Mouse (Mus musculus): ENCODE measurements around the gene Naip1. TPM values are rescaled to one million over a fixed set of nuclear protein-coding genes. Genes with fewer than 3 reads are reported as not detected.
"Not testable (repeated sequence)": the region's sequence is repeated elsewhere in the genome, so short reads cannot be mapped to it uniquely, and the experiment has no call there.

Naip1 gene
- polyA plus RNA-seq, 1 experiment from 2014 or later = 0.15 TPM

DNA sequence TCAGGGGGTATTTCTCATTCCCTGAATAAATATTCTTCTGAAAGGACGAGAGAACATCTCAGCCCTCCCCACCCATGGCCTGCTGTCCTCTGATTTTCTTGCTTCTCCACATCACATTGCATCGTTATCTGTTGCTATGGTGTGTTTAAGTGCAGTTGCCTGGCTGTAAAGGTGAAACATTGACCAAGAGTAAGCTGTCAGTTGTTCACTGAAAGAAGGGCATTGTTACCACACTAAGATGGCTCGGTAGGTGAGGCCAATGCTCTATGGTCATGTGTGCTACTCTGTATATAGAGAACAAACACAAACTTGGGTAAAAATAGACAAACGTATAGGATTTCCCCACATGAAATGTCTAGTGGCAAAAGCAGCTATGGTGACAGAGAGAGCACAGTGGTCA, 42.8 kb downstream of the Naip1 start:
- no peak for ATAC-seq

DNA sequence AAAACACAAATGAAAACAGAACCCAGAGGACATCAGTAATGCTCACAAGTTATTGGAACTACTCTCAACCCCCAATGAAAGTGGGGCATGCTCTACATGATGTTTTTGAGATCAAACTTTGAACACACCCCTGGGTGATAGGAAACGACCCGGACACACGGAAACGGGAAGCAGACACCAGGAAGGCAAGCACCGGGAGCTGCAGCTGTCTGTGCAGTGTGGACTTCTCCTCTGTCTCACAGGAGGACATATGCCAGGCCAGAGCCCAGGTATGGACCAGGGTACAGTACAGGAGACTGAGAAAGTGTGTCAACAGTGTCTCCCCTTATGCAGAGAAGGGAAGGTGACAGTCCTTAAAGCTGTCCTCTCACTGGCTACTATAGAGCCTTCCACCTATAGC, 43.5 kb downstream of the Naip1 start:
- Histone ChIP-seq H3K36me3 (ENCODE audit: control insufficient read depth, insufficient read depth, low read length) (no peaks in the 10 kb centered on the region), H3K4me2 (ENCODE audit: low read length) (no peak overlapping the region), H3K27ac (ENCODE audit: low read depth, low read length) (no peak overlapping the region), H3K4me1 (ENCODE audit: control insufficient read depth, insufficient read depth, low read depth, low read length) (no peaks in the 10 kb centered on the region), H3K27me3 (replicated peaks; ENCODE audit: control insufficient read depth, insufficient read depth, low read length) (no peaks in the 10 kb centered on the region), H3K4me3 (ENCODE audit: low read length) (no peak overlapping the region), H3K9me3 (ENCODE audit: control insufficient read depth, low read length) (no peaks in the 10 kb centered on the region), H3K9ac (ENCODE audit: low read depth, low read length) (no peak overlapping the region)
- WGBS = 97% methylated on average over 5 of the region's 5 CpGs
- no peak for ATAC-seq

More for the DNA sequence above, 42.8 kb downstream of the Naip1 start:
- no peak overlapping the region for H3K27ac ChIP-seq (ENCODE audit: low read depth, low read length)
- H3K27me3 ChIP-seq (replicated peaks; ENCODE audit: control insufficient read depth, insufficient read depth, low read length) = no peaks in the 10 kb centered on the region
- no peaks in the 10 kb centered on the region for H3K9me3 ChIP-seq (ENCODE audit: control insufficient read depth, low read length)
- no peak overlapping the region for H3K9ac ChIP-seq (ENCODE audit: low read depth, low read length)
- H3K4me3 ChIP-seq (ENCODE audit: low read length) = no peak overlapping the region
- no peak overlapping the region for H3K4me2 ChIP-seq (ENCODE audit: low read length)
- WGBS = 80% methylated on average over 4 of the region's 4 CpGs
- H3K36me3 ChIP-seq (ENCODE audit: control insufficient read depth, insufficient read depth, low read length) = no peaks in the 10 kb centered on the region
- H3K4me1 ChIP-seq (ENCODE audit: control insufficient read depth, insufficient read depth, low read depth, low read length) = no peaks in the 10 kb centered on the region

DNA sequence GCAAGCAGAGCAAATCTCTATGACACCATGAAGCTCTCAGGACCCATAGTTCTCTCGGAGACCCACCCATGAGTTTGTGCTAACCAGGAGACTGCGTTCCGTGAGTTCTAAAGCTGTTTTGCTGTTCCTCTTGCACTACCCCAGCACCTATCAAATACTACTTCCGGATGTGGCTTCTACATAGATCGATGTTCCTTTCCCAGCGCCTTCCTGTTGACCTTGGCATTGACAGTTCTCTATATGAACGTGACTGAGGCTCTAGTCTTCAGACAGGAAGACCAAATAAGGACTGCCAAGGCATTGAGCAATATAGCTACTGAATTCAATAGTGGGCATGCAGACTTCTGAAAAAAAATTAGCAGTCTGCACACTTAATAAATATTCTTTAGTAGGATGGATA, 44.4 kb downstream of the Naip1 start:
- no peak for ATAC-seq
- H3K9me3 ChIP-seq (ENCODE audit: control insufficient read depth, low read length) = no peaks in the 10 kb centered on the region

DNA sequence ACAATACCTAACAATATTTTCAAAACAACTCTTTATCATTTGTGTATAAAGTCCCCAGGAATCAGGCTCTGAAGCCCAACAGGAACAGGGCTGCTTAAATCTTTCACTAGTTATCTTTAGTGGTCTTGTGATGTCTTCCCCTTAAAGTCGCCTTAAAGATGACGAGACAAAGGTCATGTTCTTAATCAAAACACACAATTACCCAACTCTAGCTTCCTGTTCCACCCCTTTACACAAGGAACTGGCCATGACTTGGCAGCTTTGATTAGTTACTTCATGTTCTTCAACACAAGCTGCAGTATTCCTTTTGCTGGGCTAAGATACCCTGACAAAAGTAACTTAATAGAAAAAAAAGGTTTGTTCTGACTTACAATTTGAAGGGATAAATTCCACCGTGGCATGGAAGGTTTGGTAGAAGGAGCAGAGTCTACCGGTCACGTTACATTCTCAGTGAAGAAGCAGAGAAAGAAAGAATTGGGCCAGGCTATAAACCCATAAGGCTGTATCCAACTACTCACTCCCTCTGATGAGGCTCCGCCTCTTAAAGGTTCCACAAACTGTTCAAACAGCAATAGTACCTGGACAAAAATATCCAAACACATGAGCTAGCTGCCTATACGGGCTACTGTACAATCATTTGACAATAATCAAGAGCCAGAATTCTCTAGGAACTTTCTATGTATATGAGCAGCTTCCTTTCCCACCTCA, 49.6 kb downstream of the Naip1 start:
- H3K4me2 ChIP-seq (ENCODE audit: low read length); H3K4me1 ChIP-seq (ENCODE audit: control insufficient read depth, insufficient read depth, low read depth, low read length); H3K27ac ChIP-seq (ENCODE audit: low read depth, low read length); H3K36me3 ChIP-seq (ENCODE audit: control insufficient read depth, insufficient read depth, low read length); H3K9ac ChIP-seq (ENCODE audit: low read depth, low read length); H3K4me3 ChIP-seq (ENCODE audit: low read length); ATAC-seq; H3K27me3 ChIP-seq (replicated peaks; ENCODE audit: control insufficient read depth, insufficient read depth, low read length); H3K9me3 ChIP-seq (ENCODE audit: control insufficient read depth, low read length): not testable (repeated sequence)
- WGBS = 79% methylated on average over 7 of the region's 7 CpGs

More for the DNA sequence above, 44.4 kb downstream of the Naip1 start:
- 89% methylated on average over 7 of the region's 7 CpGs for WGBS
- no peak overlapping the region for H3K4me2 ChIP-seq (ENCODE audit: low read length)
- no peak overlapping the region for H3K4me3 ChIP-seq (ENCODE audit: low read length)
- H3K27me3 ChIP-seq (replicated peaks; ENCODE audit: control insufficient read depth, insufficient read depth, low read length) = no peaks in the 10 kb centered on the region
- no peak overlapping the region for H3K9ac ChIP-seq (ENCODE audit: low read depth, low read length)
- no peak overlapping the region for H3K27ac ChIP-seq (ENCODE audit: low read depth, low read length)
- no peaks in the 10 kb centered on the region for H3K4me1 ChIP-seq (ENCODE audit: control insufficient read depth, insufficient read depth, low read depth, low read length)
- H3K36me3 ChIP-seq (ENCODE audit: control insufficient read depth, insufficient read depth, low read length) = no peaks in the 10 kb centered on the region

GRCm38 (mm10) chr13:100391021-100391420, 61.6 kb downstream of the Naip1 start:
- H3K36me3 ChIP-seq (ENCODE audit: control insufficient read depth, insufficient read depth, low read length); H3K27ac ChIP-seq (ENCODE audit: low read depth, low read length); H3K4me2 ChIP-seq (ENCODE audit: low read length); H3K9ac ChIP-seq (ENCODE audit: low read depth, low read length); H3K27me3 ChIP-seq (replicated peaks; ENCODE audit: control insufficient read depth, insufficient read depth, low read length); H3K4me1 ChIP-seq (ENCODE audit: control insufficient read depth, insufficient read depth, low read depth, low read length); H3K9me3 ChIP-seq (ENCODE audit: control insufficient read depth, low read length); ATAC-seq; H3K4me3 ChIP-seq (ENCODE audit: low read length): not testable (repeated sequence)
- 35% methylated on average over 5 of the region's 5 CpGs for WGBS

DNA sequence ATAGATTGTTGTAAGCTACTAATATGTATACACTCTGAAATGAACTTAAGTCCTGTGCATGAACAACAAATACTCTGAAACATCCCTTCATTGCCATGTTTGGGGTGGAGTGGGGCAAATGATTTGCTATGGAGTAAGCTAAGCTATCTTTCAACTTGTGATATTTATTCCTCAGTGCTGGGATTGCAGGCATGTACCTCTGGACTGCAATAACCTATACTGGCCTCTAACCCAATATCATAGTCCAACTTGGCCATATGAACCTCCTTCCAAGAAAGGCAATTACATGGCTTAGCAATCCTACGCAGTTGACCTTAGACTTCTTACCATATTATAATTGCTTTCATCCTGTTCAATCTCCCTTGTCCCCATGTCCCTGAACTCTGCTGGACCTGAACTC, 82.1 kb downstream of the Naip1 start:
- Histone ChIP-seq H3K4me1 (ENCODE audit: control insufficient read depth, insufficient read depth, low read depth, low read length) (no peaks in the 10 kb centered on the region), H3K4me3 (ENCODE audit: low read length) (no peak overlapping the region), H3K4me2 (ENCODE audit: low read length) (no peak overlapping the region), H3K36me3 (ENCODE audit: control insufficient read depth, insufficient read depth, low read length) (no peaks in the 10 kb centered on the region), H3K27ac (ENCODE audit: low read depth, low read length) (no peak overlapping the region), H3K9me3 (ENCODE audit: control insufficient read depth, low read length) (no peaks in the 10 kb centered on the region), H3K9ac (ENCODE audit: low read depth, low read length) (no peak overlapping the region), H3K27me3 (replicated peaks; ENCODE audit: control insufficient read depth, insufficient read depth, low read length) (no peaks in the 10 kb centered on the region)
- no peak for ATAC-seq
- WGBS = 96% methylated on average over 1 of the region's 1 CpGs

Other genes with a start within 250 kb of the Naip1 start
- gene Naip5, start 206.5 kb downstream of the Naip1 start, polyA plus RNA-seq (2015; fragmentation: Nextera tagmentation; extraction: Ambion mirVana) = 0.09 and 0.21 TPM in 2 replicates
- 0.09 and 0.11 TPM in 2 replicates for gene Naip6, start 135.2 kb downstream of the Naip1 start, polyA plus RNA-seq (2015; fragmentation: Nextera tagmentation; extraction: Ambion mirVana)
- 68.3 and 69.2 TPM in 2 replicates for gene Gtf2h2, start 39.7 kb upstream of the Naip1 start, polyA plus RNA-seq (2015; fragmentation: Nextera tagmentation; extraction: Ambion mirVana)
- gene Ocln, start 99.8 kb upstream of the Naip1 start, polyA plus RNA-seq (2015; fragmentation: Nextera tagmentation; extraction: Ambion mirVana) = 13.8 and 15.1 TPM in 2 replicates
- gene Marveld2, start 164.1 kb upstream of the Naip1 start, polyA plus RNA-seq (2015; fragmentation: Nextera tagmentation; extraction: Ambion mirVana) = 3.2 TPM in 2 replicates
- 292 and 316 TPM in 2 replicates for gene Ak6, start 198.1 kb upstream of the Naip1 start, polyA plus RNA-seq (2015; fragmentation: Nextera tagmentation; extraction: Ambion mirVana)
- 15.3 and 16.6 TPM in 2 replicates for gene Rad17, start 198.2 kb upstream of the Naip1 start, polyA plus RNA-seq (2015; fragmentation: Nextera tagmentation; extraction: Ambion mirVana)
- gene Taf9, start 198.7 kb upstream of the Naip1 start, polyA plus RNA-seq (2015; fragmentation: Nextera tagmentation; extraction: Ambion mirVana) = 24.9 and 27.8 TPM in 2 replicates
- 1.2 and 1.4 TPM in 2 replicates for gene Ccdc125, start 216.8 kb upstream of the Naip1 start, polyA plus RNA-seq (2015; fragmentation: Nextera tagmentation; extraction: Ambion mirVana)

Measured in hindbrain, embryonic 16.5 days (tissue).